Mouse (Mus musculus) left cerebral cortex, postnatal 4 days (tissue): ENCODE data around the gene C1qtnf5. TPM values are rescaled to one million over a fixed set of nuclear protein-coding genes. Genes with fewer than 3 reads are reported as not detected.

Experiments used
- DNase-seq: peaks from one replicate; pipeline ENCODE4 v3.0.0-alpha.2; 2022
- intact Hi-C: fragments of 180-260 bp; cut with DNase I; formaldehyde crosslinking; loops from one replicate; pipeline ENCODE4 v1.15.1; 2025
- total RNA-seq, 2 experiments: library from RNA; stranded (reverse); gene quantifications; 2 replicates each; pipeline ENCODE4 v1.2.3; 2021

Gene C1qtnf5
- total RNA-seq = 10 to 100 TPM in 1 of 2 experiments, 1 to 10 TPM in 1; 5.3 to 10.6 TPM

DNA sequence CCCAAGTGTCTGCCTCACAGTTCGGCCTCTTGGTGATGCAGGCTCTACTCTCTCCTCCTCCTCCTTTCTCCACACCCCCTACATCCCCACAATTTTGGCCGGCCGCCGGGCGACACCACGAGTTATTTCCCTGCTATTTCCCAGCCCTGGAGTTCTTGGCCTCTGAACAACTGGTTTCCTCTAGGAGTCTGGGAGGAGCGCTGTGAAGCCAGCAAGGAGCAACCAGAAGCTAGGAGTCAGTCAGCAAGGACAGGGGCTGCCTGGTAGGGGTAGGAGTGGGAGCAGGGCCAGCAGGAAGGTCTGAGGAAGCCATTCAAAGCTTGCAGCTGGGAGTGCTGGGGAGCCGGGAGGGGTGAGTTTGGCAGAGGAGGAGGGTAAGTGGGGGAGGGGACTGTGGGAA lies at the start of gene C1qtnf5:
C1qtnf5 (plus strand) TSS at position 136 of the 400 bp plus-strand sequence.
- intact Hi-C loops = loop anchor here (10.0 kb wide), 1 partner anchor 122 kb away; no protein-coding TSS in a partner anchor
- peak; percentile 85 for DNase-seq

DNA sequence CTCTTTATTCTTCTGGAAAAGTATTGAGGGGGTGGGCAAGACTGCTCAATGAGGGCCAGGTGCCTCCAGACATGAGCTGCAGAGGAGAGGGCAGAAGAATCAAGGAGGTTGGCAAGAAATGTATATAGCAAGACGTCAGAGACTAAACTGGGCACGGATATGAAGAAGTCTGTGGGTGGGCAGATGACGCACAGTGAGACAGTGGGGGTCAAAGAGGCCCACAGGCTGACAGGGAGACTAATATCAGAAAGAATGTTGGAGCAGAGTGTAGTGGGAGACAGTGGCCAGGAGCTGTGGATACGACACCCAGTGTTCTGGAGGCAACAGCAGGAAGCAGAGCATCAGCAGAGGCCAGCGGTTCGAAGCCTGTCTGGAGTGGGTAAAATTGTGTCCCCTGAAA lies 48.4 kb upstream of the C1qtnf5 start:
- intact Hi-C loops = no loop called here
- DNase-seq = no peak

DNA sequence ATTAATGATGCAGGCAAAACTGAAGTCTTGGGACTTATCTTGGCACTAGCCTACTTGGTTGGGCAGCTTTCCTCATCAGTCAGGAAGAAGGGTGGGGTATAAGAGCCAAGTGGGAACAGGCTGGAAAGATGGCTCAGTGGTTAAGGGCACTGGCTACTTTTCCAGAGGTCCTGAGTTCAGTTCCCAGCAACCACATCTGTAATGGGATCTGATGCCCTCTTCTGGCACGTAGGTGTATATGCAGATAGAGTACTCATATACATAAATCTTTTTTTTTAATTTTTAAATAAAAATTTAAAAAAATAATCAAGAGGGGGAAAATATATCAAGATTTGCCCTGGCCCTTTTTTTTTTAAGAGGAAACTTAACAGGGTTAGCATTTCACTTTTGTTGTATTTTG lies 41.9 kb upstream of the C1qtnf5 start:
- intact Hi-C loops = no loop called here
- no peak for DNase-seq

DNA sequence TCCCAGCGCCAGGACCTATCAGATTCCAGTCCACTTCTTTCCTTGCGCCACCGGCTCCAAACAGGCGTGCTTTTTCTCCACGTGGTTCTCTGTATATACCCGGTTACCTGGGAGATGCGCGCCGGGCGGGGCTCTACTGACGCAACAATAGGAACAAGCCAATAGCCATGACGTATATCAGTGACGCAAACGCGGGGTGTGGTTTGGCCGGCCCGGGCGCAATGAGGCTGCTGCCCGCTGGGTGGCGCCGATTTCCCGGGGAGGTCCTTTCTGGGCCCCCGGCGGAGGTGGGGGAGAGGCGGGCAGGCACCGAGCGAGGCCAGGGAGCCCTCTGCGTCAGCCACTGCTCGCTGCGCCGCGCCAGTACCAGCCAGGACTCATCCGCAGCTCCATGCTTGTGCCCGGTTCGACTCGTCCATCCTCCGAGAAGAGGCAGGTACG lies 40.2 kb upstream of the C1qtnf5 start, which contains the start of gene Usp2:
Usp2 (plus strand) TSS at position 237 of the 441 bp plus-strand sequence.
- peak; percentile 99 for DNase-seq
- intact Hi-C loops = loop anchor here (2.0 kb wide), 1 partner anchor 24 kb away; the partner anchor contains the start of gene Thy1

DNA sequence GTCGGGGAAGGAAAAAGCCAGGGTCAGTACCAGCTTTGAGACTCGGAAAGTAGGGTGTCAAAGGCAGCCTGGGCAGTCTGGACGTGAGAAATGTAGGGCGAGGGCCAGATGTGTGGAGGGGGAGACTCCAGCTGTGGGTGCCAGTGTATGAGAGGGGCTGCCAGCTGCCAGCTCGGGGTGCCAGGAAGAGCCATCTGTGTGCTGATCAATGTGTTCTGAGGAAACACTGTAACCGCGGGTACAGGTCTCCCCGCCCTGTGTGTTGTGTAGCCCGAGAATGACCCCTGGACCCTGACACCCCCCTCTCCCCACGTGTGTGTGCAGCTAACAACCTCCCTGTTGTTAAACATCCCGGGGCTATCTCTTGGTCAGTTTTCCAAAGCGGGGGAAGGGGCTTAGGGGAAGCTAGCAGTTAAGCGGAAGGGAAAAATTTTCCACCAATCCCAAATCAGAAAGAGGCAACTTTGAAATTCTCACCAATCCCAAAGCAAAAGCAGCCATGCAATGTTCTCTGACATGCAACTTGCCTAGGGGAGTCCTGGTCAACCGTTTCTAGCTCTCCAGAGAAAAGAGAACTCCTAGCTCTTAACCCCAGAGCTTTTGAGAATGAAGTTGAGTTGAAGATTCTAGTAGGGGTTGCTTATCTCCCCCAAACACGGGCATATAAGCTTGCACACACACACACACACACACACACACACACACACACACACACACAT lies 39.6 kb upstream of the C1qtnf5 start:
- DNase-seq = no peak
- intact Hi-C loops = loop anchor here (2.0 kb wide), 1 partner anchor 25 kb away; the partner anchor contains the start of gene Thy1

DNA sequence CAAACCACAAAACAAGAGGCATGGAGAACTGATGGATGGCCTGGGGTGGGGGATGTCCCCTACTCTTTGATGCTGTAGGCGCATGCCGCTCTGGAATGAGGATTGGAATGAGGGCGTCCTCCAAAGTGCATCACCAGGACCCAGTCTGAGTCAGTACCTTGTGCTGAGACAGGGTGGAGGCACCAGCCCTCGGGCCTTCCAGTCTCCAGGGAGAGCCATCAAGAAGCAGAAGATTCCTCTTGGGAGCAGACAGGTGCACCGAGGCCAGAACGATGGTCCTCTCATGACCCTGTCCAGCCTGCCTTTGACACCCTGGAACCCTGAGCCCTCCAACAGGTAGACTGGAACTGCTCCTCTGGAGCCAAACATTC lies 39.1 kb upstream of the C1qtnf5 start:
- intact Hi-C loops = loop anchor here (2.0 kb wide), 1 partner anchor 25 kb away; the partner anchor contains the start of gene Thy1
- no peak for DNase-seq

DNA sequence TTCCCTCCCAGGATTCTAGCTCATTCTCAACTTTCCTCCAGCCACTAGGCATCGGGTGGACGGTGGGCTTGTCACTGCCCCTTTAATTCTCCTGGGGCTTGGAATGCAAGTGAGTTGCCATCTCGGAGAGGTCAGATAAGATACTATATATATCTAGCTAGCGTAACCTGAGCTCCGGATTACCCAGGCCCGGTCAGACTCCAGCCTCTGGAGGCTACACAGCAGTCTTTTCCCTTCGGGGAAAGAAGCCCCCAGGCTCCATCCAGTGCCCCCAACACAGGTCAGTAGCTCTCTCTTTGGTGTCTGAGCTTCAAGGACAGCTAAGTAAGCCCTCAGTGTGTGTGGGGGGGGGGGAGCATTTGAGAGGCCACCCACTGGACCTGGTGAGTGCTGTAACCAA lies 37.8 kb upstream of the C1qtnf5 start:
- intact Hi-C loops = no loop called here
- DNase-seq = no peak

DNA sequence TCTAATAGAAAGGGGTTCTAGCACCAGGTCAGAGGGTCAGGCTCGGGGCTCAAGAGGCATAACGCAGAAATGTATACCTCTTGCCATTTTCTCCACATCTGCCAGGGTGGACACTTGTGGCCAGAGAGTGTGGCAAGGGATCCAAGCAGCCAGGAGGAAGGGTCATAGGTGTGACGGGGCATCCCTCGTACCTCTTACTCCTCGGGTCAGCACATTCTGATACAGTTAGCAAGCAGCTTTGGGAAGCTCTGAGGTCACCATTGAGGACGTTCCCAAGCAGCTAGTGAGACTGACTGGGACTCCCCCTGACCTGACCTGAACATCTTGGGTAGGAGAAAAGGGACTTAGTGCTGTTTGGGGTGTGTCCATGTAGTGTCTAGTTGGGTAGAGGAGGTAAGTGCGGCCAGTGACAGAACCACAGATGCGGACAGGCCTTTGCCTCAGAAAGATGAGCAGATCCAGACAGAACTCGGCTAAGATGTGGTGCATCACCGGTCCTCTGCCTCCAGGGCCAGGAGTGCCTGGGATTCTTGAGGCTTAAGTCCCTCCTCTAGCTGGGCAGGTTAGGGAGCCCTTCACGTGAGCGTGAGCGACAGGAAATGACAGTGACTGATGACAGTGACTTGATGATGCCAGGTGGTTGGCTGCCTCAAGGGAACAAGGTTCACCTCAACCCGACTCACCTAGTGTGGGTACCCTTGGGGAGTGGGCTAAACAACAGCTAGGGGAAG lies 36.8 kb upstream of the C1qtnf5 start:
- no peak for DNase-seq
- intact Hi-C loops = no loop called here

DNA sequence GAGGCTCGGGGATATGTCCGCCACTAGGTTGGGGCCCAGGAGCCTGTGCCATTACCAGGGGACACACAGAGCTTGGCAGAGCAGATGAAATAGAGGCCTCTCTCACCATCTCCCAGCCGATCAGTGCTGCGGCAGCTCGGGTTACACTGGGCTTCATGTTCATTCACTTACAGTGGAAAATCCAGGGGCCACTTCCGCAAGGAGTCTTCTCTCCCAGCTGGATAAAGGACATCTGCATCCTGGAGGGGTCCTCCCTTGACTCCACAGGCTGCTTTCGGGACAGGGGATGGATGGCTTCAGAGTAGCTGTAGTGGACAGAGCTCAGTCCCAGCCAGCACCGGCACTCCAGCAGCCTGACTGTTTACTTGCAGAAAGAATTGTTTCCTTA lies 36.2 kb upstream of the C1qtnf5 start:
- intact Hi-C loops = no loop called here
- DNase-seq = no peak

DNA sequence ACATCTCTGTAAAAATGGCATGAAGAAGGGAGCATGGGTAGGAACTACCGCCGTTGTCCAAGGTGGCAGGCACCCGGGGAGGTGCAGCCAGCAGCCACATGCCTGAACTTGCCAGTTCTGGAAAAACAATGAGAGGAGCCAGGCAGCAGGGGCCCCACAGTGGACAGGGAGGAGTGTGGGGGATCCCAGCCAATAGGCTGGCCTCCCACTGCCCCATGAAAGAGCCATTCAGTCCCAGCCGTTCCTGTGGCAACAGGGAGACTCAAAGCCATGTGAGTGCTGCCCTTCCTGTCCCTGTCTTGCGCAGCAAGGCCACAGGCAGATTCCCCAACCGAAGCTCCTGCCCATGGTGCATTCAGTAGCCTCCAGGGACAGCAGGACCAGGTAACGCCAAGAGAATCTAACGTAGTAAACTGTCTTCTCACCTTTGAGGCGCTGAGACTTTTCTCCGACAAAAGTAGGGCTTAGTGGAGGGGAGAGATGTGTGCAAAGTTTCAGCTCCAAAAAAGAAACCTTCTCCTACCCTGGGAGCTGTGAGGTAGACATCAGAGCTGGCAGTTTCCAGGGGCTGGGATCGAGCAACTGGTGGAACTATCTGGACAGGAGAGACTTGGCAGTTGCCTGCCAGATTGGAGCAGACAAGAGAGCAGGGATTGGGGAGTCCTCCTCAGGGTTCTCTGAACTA lies 35.0 kb upstream of the C1qtnf5 start:
- intact Hi-C loops = no loop called here

DNA sequence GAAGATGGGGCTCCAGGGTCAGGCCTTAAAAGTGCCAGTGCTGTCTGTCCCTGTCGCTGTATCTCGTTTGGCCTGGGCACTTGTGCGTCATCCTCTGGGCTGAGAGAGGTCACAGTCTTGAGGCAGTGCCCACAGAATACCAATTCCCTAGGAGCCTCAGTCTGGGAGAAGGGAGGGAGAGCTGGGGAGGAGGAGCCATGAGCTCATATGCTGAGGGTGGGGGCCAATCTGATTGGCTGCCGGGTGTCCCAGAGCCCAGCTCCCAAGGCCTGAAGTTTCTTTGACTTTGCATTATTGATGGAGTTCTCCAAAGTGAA lies 34.5 kb upstream of the C1qtnf5 start:
- DNase-seq = no peak

More for the DNA sequence above, 35.0 kb upstream of the C1qtnf5 start:
- peak; percentile 61 for DNase-seq

DNA sequence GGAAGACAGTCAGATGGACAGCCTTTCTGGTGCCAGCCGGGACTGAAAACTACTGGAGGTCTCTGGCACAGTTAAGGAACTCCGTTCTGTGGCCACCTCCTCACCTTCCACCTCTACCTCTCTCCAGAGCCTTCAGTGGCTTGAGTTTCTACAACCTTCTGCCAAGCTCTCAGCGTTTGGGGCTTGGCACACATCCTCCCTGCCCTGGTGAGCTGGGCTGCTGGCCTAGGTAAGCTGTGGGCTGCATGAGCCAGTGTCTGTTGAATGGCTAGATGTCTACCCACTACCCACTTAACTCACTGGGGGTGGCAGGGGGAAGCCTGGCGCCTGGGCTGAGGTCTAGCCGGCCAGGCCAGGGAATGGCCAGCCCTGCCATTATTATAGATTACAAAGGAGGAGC lies 33.9 kb upstream of the C1qtnf5 start:
- intact Hi-C loops = no loop called here
- DNase-seq = no peak

More for the DNA sequence above, 34.5 kb upstream of the C1qtnf5 start:
- intact Hi-C loops = no loop called here

DNA sequence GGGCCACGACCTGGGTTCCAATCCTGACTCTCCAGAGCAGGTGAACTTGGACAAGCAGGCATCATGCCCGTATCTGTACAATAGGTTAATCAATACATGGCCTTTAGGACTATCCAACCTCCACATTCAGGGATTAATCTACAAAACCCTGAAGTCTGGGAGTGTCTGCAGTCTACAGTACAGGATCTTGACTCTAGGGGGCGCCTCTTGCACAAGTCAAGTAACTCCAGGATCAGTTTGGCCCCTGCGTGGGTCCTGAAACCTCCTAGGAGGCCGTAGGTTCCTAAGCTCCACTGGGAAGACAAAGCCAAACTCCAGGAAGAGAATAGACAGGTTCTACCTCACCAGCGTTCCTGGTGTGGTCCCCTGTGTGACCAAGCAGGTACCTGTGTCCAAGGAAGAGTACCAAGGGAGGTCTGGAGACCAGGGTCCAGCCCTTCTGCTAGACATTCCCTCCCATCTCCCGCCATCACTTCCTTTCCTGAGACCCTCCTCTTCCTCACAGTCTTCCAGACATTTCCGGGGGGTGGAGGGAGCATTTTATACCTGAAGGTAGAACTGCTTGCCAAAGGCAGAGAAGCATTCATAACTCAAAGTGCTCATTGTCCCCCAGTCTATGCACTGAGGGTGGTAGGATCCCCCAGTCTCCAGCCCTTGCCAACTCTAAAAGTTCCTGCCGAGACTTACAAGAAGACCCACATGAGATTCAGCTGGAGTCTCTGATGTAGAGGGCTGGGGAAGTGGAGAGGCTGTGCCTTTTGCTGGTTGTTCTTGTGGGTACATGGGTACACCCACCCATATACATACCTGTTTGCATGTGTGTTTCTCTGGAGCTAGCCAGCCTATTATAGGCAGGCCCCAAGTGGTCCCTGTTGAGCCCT lies 32.4 kb upstream of the C1qtnf5 start:
- no peak for DNase-seq
- intact Hi-C loops = no loop called here

DNA sequence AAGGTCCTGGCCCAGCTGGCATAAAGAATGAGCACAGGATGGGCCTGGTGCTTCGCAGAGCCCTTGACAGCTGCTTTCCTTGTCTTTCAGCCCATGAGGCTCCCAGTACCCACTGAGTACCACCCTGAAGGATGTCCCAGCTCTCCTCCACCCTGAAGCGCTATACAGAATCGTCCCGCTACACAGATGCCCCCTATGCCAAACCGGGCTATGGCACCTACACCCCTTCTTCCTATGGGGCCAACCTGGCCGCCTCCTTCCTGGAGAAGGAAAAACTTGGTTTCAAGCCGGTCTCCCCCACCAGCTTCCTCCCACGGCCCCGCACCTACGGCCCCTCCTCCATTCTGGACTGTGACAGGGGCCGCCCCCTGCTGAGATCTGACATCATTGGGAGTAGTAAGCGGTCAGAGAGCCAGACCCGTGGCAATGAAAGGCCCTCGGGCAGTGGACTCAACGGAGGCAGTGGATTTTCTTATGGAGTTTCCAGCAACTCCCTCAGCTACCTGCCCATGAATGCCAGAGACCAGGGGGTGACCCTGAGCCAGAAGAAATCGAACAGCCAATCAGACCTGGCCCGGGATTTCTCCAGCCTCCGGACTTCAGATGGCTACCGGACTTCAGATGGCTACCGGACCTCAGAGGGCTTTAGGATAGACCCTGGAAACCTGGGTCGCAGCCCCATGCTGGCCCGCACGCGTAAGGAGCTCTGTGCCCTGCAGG lies 31.6 kb upstream of the C1qtnf5 start:
- intact Hi-C loops = no loop called here
- DNase-seq = no peak

DNA sequence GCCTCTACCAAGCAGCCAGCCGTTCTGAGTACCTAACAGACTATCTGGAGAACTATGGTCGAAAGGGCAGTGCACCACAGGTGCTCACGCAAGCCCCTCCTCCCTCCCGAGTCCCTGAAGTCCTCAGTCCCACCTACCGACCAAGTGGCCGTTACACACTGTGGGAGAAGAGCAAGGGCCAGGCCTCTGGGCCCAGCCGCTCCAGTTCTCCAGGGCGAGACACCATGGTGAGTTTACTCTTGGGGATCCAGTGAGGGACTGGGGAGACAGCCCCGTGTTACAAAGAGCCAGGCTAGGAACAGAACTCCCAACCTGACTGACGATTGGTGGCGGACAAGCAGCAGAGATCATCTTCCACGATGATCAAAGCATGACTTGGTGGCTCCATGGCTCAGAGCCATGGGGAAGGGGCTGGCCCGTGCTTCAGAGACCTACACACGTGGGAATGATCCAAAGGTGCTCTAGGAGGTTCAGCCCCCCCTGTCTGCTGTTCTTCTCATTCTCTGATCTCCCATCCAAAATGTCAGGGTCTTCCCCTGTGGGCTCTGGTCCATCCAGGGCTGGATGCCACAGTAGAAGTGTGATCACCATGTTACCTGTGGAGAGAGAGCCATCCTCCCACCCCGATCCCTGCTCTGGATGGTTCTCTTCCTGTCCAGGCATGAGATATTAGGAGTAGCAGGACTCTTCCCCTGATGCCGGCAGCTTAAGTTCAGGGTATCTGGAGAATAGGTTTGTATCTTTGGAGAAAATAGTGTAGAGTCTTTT lies 30.9 kb upstream of the C1qtnf5 start:
- intact Hi-C loops = no loop called here
- DNase-seq = no peak

DNA sequence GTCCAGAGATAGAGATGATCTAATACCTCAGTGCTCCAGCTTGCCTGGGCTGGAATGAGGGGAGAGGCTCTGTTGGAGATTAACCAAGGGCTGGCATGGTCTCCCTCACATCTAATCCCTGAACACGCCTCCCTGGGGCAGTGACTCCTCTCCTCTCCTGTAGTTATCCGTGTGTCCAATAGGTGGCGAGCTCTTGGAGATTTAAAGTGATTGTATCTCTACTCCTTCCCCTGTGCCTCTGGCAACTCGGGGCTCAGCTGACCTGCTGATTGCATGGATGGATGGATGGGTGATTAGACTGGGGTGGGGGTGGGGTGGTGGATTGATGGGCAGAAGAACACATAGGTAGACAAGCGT lies 30.3 kb upstream of the C1qtnf5 start:
- DNase-seq = peak; percentile 76
- intact Hi-C loops = no loop called here

DNA sequence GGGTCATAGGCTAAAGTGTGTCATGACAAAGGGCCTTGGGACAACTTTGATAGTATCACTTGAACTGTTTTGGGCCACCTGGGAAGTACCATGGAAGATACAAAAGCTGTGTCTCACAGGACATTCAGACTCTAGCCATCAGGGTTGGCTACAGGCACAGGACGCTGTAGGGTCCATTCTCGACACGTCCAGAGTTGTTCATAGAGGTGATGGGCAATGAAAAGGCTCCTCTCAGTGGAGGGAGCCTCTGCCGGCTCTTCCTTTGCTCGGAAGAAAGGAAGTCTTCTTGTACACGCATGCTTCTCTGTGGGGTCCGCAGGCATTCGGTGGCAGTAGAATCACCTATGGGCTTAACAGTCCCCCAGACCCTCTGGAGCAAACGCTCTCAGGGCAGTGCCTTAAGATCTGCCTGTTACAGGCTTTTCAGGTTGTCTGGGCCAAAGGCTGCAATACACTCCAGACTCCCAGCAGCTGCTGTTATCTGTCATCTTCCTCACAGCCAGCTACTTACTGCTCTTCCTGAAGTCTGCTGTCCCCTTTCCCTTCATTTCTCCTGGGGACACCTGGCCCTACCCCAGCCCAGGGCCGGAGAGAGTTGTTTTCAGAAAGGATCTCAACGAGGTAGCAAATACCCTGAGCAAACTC lies 29.7 kb upstream of the C1qtnf5 start:
- no peak for DNase-seq
- intact Hi-C loops = no loop called here

DNA sequence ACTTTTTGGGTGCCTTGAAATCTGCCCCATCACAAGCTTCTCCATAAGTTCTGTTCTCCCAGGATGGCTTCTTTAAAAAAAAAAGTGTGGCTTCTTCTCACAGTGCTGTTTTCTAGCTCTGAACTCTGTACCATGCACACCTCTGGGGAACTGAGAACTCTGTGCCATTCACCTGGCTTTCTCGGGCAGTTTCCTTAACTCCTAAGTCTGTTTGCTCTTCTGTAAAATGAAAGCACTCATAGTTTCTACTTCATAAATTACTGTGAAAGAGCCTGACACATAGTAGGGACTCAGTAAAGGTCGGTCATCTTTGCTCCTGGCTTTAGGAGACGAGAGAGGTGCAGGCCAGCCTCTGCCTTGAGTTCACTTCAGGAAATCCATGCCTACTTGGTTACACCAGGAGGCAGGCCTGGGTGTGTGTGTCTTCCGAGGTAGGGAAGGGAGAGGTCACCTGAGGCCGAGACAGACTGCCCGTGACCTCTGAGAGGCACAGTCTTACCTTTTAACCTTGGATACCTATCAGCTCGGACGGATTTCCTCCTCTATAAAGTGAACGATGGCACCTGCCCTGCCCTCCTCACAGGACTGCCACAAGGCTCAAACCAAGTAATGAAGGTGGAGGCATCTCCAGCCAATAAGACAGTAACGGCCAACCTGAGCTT lies 28.8 kb upstream of the C1qtnf5 start:
- no peak for DNase-seq
- intact Hi-C loops = no loop called here
